Mouse (Mus musculus) hindbrain, embryonic 16.5 days (tissue): ENCODE measurements around the gene Tmem59l. TPM values are rescaled to one million over a fixed set of nuclear protein-coding genes. Genes with fewer than 3 reads are reported as not detected.
"Not testable (repeated sequence)": the region's sequence is repeated elsewhere in the genome, so short reads cannot be mapped to it uniquely, and the experiment has no call there.

Source experiments
- ATAC-seq: fragments of 200-750 bp; cut with Nextera tagmentation; 2 replicates; pipeline ENCODE4 v1.8.0; 2017; ENCODE audit warnings: moderate TSS enrichment, moderate library complexity
- H3K27ac ChIP-seq: fragments of 300-500 bp; sonication (generic); 2 replicates; pipeline ENCODE4 v1.5.1; 2014; ENCODE audit warnings: low read depth, mild to moderate bottlenecking, control low read depth, low read length, moderate library complexity
- H3K27me3 ChIP-seq: fragments of 300-500 bp; sonication (generic); replicated peaks from 2 replicates; pipeline ENCODE4 v1.6.1; 2014; ENCODE audit warnings: low read length; ENCODE audit not compliant: control insufficient read depth, insufficient read depth
- H3K36me3 ChIP-seq: fragments of 300-500 bp; sonication (generic); 2 replicates; pipeline ENCODE4 v1.6.1; 2014; ENCODE audit warnings: mild to moderate bottlenecking, low read length, moderate library complexity, mixed read lengths; ENCODE audit not compliant: control insufficient read depth, insufficient read depth
- H3K4me1 ChIP-seq: fragments of 300-500 bp; sonication (generic); 2 replicates; pipeline ENCODE4 v1.6.1; 2014; ENCODE audit warnings: low read depth, low read length; ENCODE audit not compliant: control insufficient read depth, insufficient read depth
- H3K4me2 ChIP-seq: fragments of 300-500 bp; sonication (generic); 2 replicates; pipeline ENCODE4 v1.6.1; 2014; ENCODE audit warnings: mild to moderate bottlenecking, low read length, control low read depth, moderate library complexity
- H3K4me3 ChIP-seq: fragments of 300-500 bp; sonication (generic); 2 replicates; pipeline ENCODE4 v1.5.1; 2014; ENCODE audit warnings: mild to moderate bottlenecking, low read length, control low read depth, moderate library complexity
- H3K9ac ChIP-seq: fragments of 300-500 bp; sonication (generic); 2 replicates; pipeline ENCODE4 v1.6.1; 2014; ENCODE audit warnings: low read depth, mild to moderate bottlenecking, control low read depth, low read length, moderate library complexity
- H3K9me3 ChIP-seq: fragments of 300-500 bp; sonication (generic); 2 replicates; pipeline ENCODE4 v1.6.1; 2014; ENCODE audit warnings: mild to moderate bottlenecking, low read length, moderate library complexity; ENCODE audit not compliant: control insufficient read depth
- WGBS: fragments of 180-500 bp; shearing (Covaris S2); extraction: QIAGEN DNeasy Blood & Tissue Kit; methylation state at CpG from one replicate; pipeline ENCODE4 v1.1.7; 2014; 5-methylcytosine and 5-hydroxymethylcytosine counted together
- polyA plus RNA-seq: library from polyadenylated mRNA; unstranded; fragments of >200 nt; fragmentation: Nextera tagmentation; extraction: Ambion mirVana; gene quantifications from 2 replicates; pipeline ENCODE4 v1.2.1, GENCODE M21; 2015

The Tmem59l gene
- polyA plus RNA-seq, 1 experiment from 2014 or later, result 190 TPM

- H3K27ac ChIP-seq, result peak overlapping the region; percentile 93
- H3K27me3 ChIP-seq, result no peaks in the 10 kb centered on the region
- peak overlapping the region; percentile 81 for H3K4me3 ChIP-seq
- H3K36me3 ChIP-seq, result peaks cover 12% of the 10 kb centered on the region
- H3K4me2 ChIP-seq, result peak overlapping the region; percentile 64
- ATAC-seq, result 0 out of 2 replicates have a peak, but pooled peaks have one; percentile 19
- 2% methylated on average over 8 of the region's 8 CpGs for WGBS
- peaks cover 25% of the 10 kb centered on the region for H3K4me1 ChIP-seq
- H3K9me3 ChIP-seq, result no peaks in the 10 kb centered on the region
- H3K9ac ChIP-seq, result peak overlapping the region; percentile 98
These were observed 40.0 kb upstream of the Tmem59l start for GRCm38 (mm10) chr8:70527111-70527511.

DNA sequence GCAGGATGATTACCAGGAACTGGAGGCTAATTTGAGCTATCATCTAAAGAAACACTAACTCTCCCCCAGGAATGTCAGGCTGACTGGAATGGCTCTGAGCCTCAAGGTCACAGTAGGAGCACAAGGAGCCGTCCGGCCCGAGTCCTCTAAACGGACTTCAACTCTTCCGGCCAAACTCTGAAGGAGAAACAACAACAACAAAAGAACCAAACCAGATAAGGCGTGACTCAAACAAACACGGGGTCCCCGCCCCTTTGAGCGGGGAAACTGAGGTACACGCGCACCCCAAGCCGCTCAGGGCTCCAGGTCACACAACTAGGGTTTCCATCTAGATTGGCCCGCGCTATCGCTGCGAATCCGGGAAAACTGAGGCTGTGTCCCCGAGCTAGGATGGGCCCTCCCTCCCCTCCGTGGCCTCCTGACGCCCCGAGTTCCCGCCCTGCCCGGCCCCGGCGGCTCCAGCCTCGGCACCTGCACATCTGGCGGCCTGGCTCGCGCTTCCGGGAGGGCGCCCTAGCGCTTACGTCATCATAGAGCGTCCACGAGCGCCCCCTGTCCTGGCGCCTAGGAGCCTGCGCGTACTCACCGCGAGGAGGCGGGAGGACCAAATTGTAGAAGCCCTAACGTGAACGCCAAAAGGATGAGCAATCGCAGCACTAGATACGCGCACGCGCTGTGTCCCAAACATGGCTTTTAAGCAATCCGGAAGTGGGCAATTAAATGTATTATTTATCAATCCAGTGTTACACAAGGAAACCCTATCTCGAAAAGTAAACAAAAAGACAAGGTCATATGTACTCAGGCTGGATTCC, 35.6 kb upstream of the Tmem59l start:
- peak overlapping the region; percentile 88 for H3K9ac ChIP-seq
- H3K4me2 ChIP-seq, result peak overlapping the region; percentile 92
- H3K4me3 ChIP-seq, result peak overlapping the region; percentile 84
- under 1% methylated on average over 50 of the region's 51 CpGs for whole genome bisulfite sequencing
- H3K36me3 ChIP-seq, result no peaks in the 10 kb centered on the region
- peaks cover 16% of the 10 kb centered on the region for H3K4me1 ChIP-seq
- no peaks in the 10 kb centered on the region for H3K27me3 ChIP-seq
- no peaks in the 10 kb centered on the region for H3K9me3 ChIP-seq
- peak; percentile 86 for ATAC-seq
- peak overlapping the region; percentile 84 for H3K27ac ChIP-seq

DNA sequence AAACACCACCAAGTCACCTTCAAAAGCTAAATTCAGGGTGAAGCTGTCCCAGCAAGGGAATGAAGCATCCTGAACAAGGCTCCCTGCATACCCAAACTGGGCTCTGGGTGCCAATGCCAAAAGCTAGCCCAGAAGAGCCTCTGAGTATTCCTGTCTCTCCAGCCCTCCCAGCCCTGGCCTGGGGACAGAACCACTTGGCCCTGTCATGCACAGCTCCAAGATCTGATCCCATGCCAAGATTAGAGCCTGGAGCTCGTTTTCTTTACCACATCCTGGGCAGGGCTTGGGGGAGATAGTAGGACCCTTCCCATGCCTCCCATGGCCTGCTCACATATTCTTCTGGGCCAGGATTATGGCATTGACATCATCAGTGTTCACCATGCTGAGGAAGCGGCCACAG, 32.4 kb upstream of the Tmem59l start:
- WGBS, result 64% methylated on average over 2 of the region's 2 CpGs
- H3K27ac ChIP-seq, result no peak overlapping the region
- no peaks in the 10 kb centered on the region for H3K36me3 ChIP-seq
- H3K4me3 ChIP-seq, result no peak overlapping the region
- H3K9ac ChIP-seq, result no peak overlapping the region
- H3K4me1 ChIP-seq, result peaks cover 10% of the 10 kb centered on the region
- no peaks in the 10 kb centered on the region for H3K27me3 ChIP-seq
- no peaks in the 10 kb centered on the region for H3K9me3 ChIP-seq
- no peak for ATAC-seq
- no peak overlapping the region for H3K4me2 ChIP-seq

- Histone ChIP-seq H3K27ac (no peak overlapping the region), H3K4me3 (no peak overlapping the region), H3K27me3 (no peaks in the 10 kb centered on the region), H3K9ac (no peak overlapping the region), H3K4me1 (peaks cover 10% of the 10 kb centered on the region), H3K36me3 (peaks cover 3% of the 10 kb centered on the region; the same call in 1 of the 2 replicates), H3K9me3 (no peaks in the 10 kb centered on the region), H3K4me2 (no peak overlapping the region)
- ATAC-seq, result no peak
- 92% methylated on average over 6 of the region's 6 CpGs for WGBS
These were observed 31.9 kb upstream of the Tmem59l start for GRCm38 (mm10) chr8:70519043-70519442.

DNA sequence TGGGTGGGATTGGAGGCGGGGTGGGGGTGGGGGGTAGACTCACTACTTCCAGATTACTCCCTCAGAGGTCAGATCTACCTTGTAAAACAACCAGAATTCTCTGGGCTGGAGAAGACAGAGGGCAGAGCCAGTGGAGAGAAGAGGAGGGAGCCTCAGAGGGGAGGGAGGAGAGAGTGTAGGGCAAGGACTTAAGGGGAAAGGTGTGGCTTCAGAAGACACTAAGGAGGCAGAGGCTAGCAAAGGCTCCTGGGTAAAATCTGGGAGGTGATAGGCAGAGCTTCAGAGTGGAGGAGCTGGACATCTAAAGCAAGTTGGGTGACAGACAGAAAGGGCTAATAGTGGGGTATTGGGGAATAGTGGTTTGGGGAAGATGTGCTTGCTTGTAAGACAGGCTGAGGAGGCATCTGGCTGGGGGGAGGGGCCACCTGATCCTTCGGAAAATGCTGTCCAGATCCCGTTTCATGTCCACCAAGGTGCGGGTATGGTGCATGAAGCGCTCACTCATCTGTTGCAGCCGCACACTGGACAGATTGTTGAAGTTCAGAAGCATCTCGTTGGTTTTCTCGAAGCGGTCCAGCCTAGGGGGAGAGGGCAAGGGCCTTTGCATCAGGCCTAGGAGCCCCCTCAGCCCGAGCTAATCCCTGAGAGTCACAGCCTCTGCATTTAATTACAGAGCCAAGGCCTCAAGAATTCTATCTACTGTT, 30.9 kb upstream of the Tmem59l start:
- no peak overlapping the region for H3K27ac ChIP-seq
- no peak for ATAC-seq
- no peak overlapping the region for H3K4me3 ChIP-seq
- 74% methylated on average over 10 of the region's 10 CpGs for WGBS
- H3K27me3 ChIP-seq, result no peaks in the 10 kb centered on the region
- H3K9ac ChIP-seq, result no peak overlapping the region
- peaks cover 6% of the 10 kb centered on the region; the same call in 1 of the 2 replicates for H3K36me3 ChIP-seq
- peaks cover 7% of the 10 kb centered on the region for H3K4me1 ChIP-seq
- no peaks in the 10 kb centered on the region for H3K9me3 ChIP-seq
- no peak overlapping the region for H3K4me2 ChIP-seq

DNA sequence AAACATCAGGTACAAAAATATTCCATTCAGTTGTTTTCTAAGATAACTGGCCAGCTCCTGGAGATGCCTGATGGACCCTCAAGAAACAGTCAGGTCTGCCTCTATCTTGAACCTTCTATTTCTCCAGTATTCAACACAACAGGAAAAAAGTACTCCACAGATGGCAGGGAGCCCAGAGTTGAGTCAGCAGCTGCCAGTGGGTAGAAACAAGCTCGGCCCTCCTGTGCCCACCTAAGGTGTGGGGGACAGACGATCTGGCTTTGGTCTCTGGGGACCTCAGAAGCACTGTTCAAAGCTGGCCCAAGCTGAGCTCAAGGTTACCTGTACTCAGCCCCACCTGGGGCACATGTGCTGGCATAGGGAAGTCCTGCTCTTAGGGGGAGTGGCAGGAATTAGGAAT, 26.3 kb upstream of the Tmem59l start:
- Histone ChIP-seq H3K4me2 (no peak overlapping the region), H3K4me3 (no peak overlapping the region), H3K9me3 (no peaks in the 10 kb centered on the region), H3K27me3 (no peaks in the 10 kb centered on the region), H3K27ac (no peak overlapping the region), H3K4me1 (peaks cover 17% of the 10 kb centered on the region), H3K36me3 (peaks cover 8% of the 10 kb centered on the region; the same call in 1 of the 2 replicates), H3K9ac (no peak overlapping the region; the same call in 1 of the 2 replicates)
- 51% methylated on average over 2 of the region's 2 CpGs for WGBS
- ATAC-seq, result no peak

- H3K27ac ChIP-seq, result no peak overlapping the region
- peaks cover 17% of the 10 kb centered on the region for H3K4me1 ChIP-seq
- no peaks in the 10 kb centered on the region for H3K27me3 ChIP-seq
- 95% methylated on average over 11 of the region's 11 CpGs for WGBS
- peaks cover 15% of the 10 kb centered on the region for H3K36me3 ChIP-seq
- no peak for ATAC-seq
- H3K4me3 ChIP-seq, result no peak overlapping the region
- no peak overlapping the region for H3K4me2 ChIP-seq
- no peak overlapping the region for H3K9ac ChIP-seq
- no peaks in the 10 kb centered on the region for H3K9me3 ChIP-seq
These were observed 25.2 kb upstream of the Tmem59l start for GRCm38 (mm10) chr8:70512253-70512903.

- Histone ChIP-seq H3K4me1 (peaks cover 17% of the 10 kb centered on the region), H3K36me3 (peaks cover 15% of the 10 kb centered on the region), H3K9me3 (no peaks in the 10 kb centered on the region), H3K4me2 (no peak overlapping the region), H3K27me3 (no peaks in the 10 kb centered on the region), H3K4me3 (no peak overlapping the region), H3K27ac (no peak overlapping the region), H3K9ac (no peak overlapping the region)
- ATAC-seq, result no peak
- 95% methylated on average over 2 of the region's 2 CpGs for WGBS
These were observed 24.6 kb upstream of the Tmem59l start for GRCm38 (mm10) chr8:70511770-70512169.

GRCm38 (mm10) chr8:70511174-70511573, 24.0 kb upstream of the Tmem59l start:
- peaks cover 17% of the 10 kb centered on the region for H3K4me1 ChIP-seq
- 85% methylated on average over 6 of the region's 6 CpGs for WGBS
- H3K4me2 ChIP-seq, result peak overlapping the region; percentile 54
- peaks cover 15% of the 10 kb centered on the region for H3K36me3 ChIP-seq
- H3K9me3 ChIP-seq, H3K27ac ChIP-seq, H3K9ac ChIP-seq, H3K27me3 ChIP-seq, ATAC-seq: not testable (repeated sequence)
- peak overlapping the region; percentile 97 for H3K4me3 ChIP-seq
